Mouse (Mus musculus): ENCODE results near the gene Gm5244. TPM values are rescaled to one million over a fixed set of nuclear protein-coding genes. Genes with fewer than 3 reads are reported as not detected.

The Gm5244 gene
- polyA plus RNA-seq, 1 experiment from 2014 or later = not detected

DNA sequence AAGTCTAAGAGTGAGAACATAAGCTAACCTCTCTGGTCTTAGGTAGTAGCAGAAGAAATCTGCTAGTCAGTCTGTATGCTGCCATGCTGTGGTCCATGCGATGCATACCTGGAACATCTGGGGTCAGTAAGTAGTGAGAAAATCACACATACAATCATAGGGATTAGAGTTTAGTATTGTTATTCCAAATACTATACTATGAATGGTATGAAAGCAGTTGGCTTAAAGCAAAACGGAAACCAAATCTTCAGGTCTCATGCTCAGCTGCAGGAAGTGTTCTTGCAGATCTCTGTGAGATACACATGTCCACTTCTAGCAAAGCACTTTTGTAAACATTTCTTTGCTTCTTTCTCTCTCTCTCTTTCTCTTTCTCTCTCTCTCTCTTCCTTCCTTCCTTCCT is 40.3 kb upstream of the Gm5244 start:
- 64% methylated on average over 2 of the region's 2 CpGs for WGBS (ENCODE audit: insufficient replicate concordance)
- H3K9me3 ChIP-seq (replicated peaks; ENCODE audit: control insufficient read depth, low read length) = no peaks in the 10 kb centered on the region

DNA sequence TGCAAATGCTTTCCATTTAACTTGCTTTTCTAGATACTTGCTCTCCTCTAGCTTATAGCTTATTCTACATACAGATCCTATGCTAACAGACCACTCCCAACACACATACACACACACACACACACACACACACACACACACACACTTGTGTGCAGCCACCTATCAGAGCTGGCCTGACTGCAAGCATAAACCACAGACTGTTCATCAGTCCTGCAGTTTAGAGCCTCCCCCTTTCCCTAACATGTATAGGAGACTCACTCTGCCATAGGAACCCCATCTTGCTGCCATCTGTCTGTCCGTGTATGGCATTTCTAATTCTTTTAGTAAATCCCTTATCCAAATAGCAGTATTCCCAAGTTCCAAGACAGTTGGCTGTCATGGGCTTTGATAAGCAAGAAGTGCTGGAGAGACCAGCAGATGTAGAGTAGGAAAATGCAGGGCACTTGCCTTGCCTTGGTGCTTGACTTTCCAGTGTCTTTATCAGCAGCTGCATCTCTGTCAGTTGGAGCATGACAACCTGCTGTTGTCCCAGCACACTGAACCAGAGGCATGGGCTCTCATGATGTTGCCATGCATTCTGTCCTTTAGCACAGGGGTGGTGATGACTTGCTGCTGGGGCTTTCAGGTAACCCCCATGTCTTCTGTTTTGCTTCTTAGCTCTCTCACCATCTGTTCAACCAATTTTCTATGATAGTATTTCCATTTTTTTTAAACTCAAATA is 33.7 kb upstream of the Gm5244 start:
- WGBS (ENCODE audit: insufficient replicate concordance) = 63% methylated on average over 1 of the region's 1 CpGs
- Histone ChIP-seq H3K4me1 (ENCODE audit: control insufficient read depth, insufficient read depth, low read length) (no peaks in the 10 kb centered on the region), H3K36me3 (ENCODE audit: control insufficient read depth, insufficient read depth, low read length) (no peaks in the 10 kb centered on the region), H3K9ac (ENCODE audit: low read depth, low read length) (no peak overlapping the region), H3K9me3 (replicated peaks; ENCODE audit: control insufficient read depth, low read length) (no peaks in the 10 kb centered on the region), H3K27me3 (ENCODE audit: control insufficient read depth, insufficient read depth, low read length) (no peaks in the 10 kb centered on the region), H3K27ac (ENCODE audit: low read depth, low read length) (no peak overlapping the region), H3K4me3 (ENCODE audit: low read depth, low read length) (no peak overlapping the region), H3K4me2 (no peak overlapping the region)
- ATAC-seq (replicated peaks; ENCODE audit: insufficient number of reproducible peaks, low FRiP score, low TSS enrichment) = no peak

More for the DNA sequence above, 40.3 kb upstream of the Gm5244 start:
- Histone ChIP-seq H3K27ac (ENCODE audit: low read depth, low read length) (no peak overlapping the region), H3K4me1 (ENCODE audit: control insufficient read depth, insufficient read depth, low read length) (no peaks in the 10 kb centered on the region), H3K27me3 (ENCODE audit: control insufficient read depth, insufficient read depth, low read length) (no peaks in the 10 kb centered on the region), H3K4me2 (no peak overlapping the region), H3K4me3 (ENCODE audit: low read depth, low read length) (no peak overlapping the region), H3K36me3 (ENCODE audit: control insufficient read depth, insufficient read depth, low read length) (no peaks in the 10 kb centered on the region), H3K9ac (ENCODE audit: low read depth, low read length) (no peak overlapping the region)
- no peak for ATAC-seq (replicated peaks; ENCODE audit: insufficient number of reproducible peaks, low FRiP score, low TSS enrichment)

DNA sequence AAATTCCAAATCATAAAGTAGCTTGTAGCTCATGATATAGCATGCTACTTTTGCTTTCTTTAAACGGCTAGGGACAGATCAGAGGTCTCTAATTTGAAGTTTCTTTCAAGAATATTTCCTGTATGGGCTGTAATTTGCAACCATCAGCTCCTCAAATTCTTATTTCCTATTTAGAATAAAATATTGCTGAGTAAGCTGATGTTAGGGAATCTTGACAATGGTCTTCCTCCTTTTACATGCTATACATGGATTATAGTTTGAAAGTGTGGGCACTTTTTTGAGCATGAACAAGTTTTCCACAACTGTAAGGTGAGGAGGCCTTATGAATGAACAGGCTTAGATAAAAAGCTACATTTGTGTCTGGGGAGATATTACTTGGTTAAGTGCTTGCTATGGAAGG is 32.6 kb upstream of the Gm5244 start:
- WGBS (ENCODE audit: insufficient replicate concordance) = 70% methylated on average over 1 of the region's 1 CpGs

DNA sequence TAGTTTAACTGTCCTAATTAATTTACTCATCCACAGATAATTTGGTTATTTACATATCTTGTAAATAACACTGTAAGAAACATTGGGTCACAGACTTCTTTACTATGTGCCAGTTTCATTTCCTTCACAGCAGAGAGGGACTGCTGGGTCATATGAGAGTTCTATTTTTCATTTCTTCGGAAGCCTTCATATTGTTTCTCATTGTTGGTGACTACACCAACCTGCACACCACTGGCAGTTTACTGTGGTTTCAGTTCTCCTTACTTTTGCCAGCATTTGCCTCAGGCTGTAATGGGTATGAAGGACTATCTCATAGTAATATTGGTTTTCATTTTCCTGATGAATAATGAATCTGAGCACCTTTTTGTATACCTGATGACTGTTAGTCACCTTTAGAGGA is 28.0 kb upstream of the Gm5244 start:
- Histone ChIP-seq H3K27ac (ENCODE audit: low read depth, low read length) (no peak overlapping the region), H3K4me1 (ENCODE audit: control insufficient read depth, insufficient read depth, low read length) (no peaks in the 10 kb centered on the region), H3K4me2 (no peak overlapping the region), H3K27me3 (ENCODE audit: control insufficient read depth, insufficient read depth, low read length) (no peaks in the 10 kb centered on the region), H3K36me3 (ENCODE audit: control insufficient read depth, insufficient read depth, low read length) (no peaks in the 10 kb centered on the region), H3K4me3 (ENCODE audit: low read depth, low read length) (no peak overlapping the region), H3K9ac (ENCODE audit: low read depth, low read length) (no peak overlapping the region), H3K9me3 (replicated peaks; ENCODE audit: control insufficient read depth, low read length) (no peaks in the 10 kb centered on the region)
- no peak for ATAC-seq (replicated peaks; ENCODE audit: insufficient number of reproducible peaks, low FRiP score, low TSS enrichment)
- 79% methylated on average over 1 of the region's 1 CpGs for WGBS (ENCODE audit: insufficient replicate concordance)

More for the DNA sequence above, 32.6 kb upstream of the Gm5244 start:
- H3K36me3 ChIP-seq (ENCODE audit: control insufficient read depth, insufficient read depth, low read length) = no peaks in the 10 kb centered on the region
- H3K9me3 ChIP-seq (replicated peaks; ENCODE audit: control insufficient read depth, low read length) = no peaks in the 10 kb centered on the region
- ATAC-seq (replicated peaks; ENCODE audit: insufficient number of reproducible peaks, low FRiP score, low TSS enrichment) = no peak
- no peak overlapping the region for H3K9ac ChIP-seq (ENCODE audit: low read depth, low read length)
- H3K4me1 ChIP-seq (ENCODE audit: control insufficient read depth, insufficient read depth, low read length) = no peaks in the 10 kb centered on the region
- no peak overlapping the region for H3K4me2 ChIP-seq
- no peak overlapping the region for H3K27ac ChIP-seq (ENCODE audit: low read depth, low read length)
- H3K4me3 ChIP-seq (ENCODE audit: low read depth, low read length) = no peak overlapping the region
- no peaks in the 10 kb centered on the region for H3K27me3 ChIP-seq (ENCODE audit: control insufficient read depth, insufficient read depth, low read length)

DNA sequence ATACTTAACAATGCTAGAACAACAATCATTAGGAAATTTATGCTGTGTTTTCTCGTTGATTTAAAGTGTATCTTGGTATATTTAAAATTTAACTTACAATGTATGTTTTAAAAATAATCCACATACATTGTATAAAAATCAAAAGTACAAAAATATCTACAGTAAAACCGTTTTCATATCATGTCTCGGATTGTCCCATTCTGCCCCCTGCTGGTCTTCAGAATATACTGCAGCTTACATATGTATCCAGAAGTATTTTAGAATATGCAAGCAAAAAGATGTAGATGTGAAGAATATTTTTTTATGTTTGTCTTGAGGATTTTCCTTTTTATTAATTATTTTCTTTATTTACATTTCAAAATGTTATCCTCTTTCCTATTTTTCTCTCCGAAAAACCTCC is 26.1 kb upstream of the Gm5244 start:
- H3K27me3 ChIP-seq (ENCODE audit: control insufficient read depth, insufficient read depth, low read length) = no peaks in the 10 kb centered on the region
- H3K36me3 ChIP-seq (ENCODE audit: control insufficient read depth, insufficient read depth, low read length) = no peaks in the 10 kb centered on the region
- whole genome bisulfite sequencing (ENCODE audit: insufficient replicate concordance) = 30% methylated on average over 4 of the region's 4 CpGs
- ATAC-seq (replicated peaks; ENCODE audit: insufficient number of reproducible peaks, low FRiP score, low TSS enrichment) = no peak
- no peak overlapping the region for H3K27ac ChIP-seq (ENCODE audit: low read depth, low read length)
- no peaks in the 10 kb centered on the region for H3K4me1 ChIP-seq (ENCODE audit: control insufficient read depth, insufficient read depth, low read length)
- no peaks in the 10 kb centered on the region for H3K9me3 ChIP-seq (replicated peaks; ENCODE audit: control insufficient read depth, low read length)
- H3K9ac ChIP-seq (ENCODE audit: low read depth, low read length) = no peak overlapping the region
- no peak overlapping the region for H3K4me3 ChIP-seq (ENCODE audit: low read depth, low read length)
- no peak overlapping the region for H3K4me2 ChIP-seq

DNA sequence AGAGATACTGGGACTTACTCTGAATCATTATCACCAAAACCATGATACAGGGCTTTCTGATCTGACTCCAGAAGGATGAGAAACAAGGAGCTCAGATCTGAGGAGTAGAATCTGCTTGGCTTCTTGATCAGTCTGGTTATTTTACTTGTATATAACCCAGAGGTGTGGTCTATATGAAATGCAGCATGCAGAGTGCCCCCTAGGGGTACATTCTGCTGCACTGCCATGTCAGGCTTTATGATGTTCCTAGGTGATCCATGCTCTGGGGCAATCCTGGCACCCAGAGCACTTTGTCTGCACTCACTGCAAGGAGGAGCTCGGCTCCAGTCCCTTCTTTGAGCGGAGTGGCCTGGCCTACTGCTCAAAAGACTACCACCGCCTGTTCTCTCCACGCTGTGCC is 21.9 kb upstream of the Gm5244 start:
- 62% methylated on average over 4 of the region's 4 CpGs for WGBS (ENCODE audit: insufficient replicate concordance)
- no peaks in the 10 kb centered on the region for H3K4me1 ChIP-seq (ENCODE audit: control insufficient read depth, insufficient read depth, low read length)
- H3K27ac ChIP-seq (ENCODE audit: low read depth, low read length) = no peak overlapping the region
- no peak overlapping the region for H3K9ac ChIP-seq (ENCODE audit: low read depth, low read length)
- H3K4me3 ChIP-seq (ENCODE audit: low read depth, low read length) = no peak overlapping the region
- no peaks in the 10 kb centered on the region for H3K36me3 ChIP-seq (ENCODE audit: control insufficient read depth, insufficient read depth, low read length)
- no peaks in the 10 kb centered on the region for H3K27me3 ChIP-seq (ENCODE audit: control insufficient read depth, insufficient read depth, low read length)
- ATAC-seq (replicated peaks; ENCODE audit: insufficient number of reproducible peaks, low FRiP score, low TSS enrichment) = no peak
- no peaks in the 10 kb centered on the region for H3K9me3 ChIP-seq (replicated peaks; ENCODE audit: control insufficient read depth, low read length)
- no peak overlapping the region for H3K4me2 ChIP-seq

DNA sequence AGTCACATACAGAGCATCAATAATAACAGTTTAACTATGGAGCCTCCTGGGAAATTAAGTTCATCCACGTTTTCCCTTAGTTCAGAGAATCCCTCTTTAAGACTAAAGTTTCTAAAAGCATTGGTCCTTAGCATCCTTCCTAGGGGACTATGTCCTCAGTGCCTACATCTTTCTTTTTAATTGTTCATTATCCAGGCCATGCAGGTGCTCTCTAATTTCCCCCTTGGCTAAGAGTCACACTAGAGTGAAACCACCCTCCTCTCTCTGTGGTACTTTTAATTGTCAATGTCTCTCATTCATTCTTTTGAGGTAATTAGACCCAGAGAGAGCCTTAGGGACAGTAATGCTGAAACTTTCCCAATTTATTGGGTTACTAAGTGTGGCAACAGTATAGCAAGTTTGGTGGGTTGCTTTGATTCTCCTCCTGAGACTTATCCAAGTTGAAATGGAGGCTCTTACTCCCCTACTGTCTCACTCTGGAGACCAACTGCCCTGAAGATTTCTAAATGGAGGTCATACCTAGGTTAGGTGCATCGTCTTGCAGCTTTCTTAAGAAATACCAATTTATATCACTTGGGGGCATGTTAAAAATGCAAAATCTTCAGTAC is 15.6 kb upstream of the Gm5244 start:
- Histone ChIP-seq H3K4me1 (ENCODE audit: control insufficient read depth, insufficient read depth, low read length) (no peaks in the 10 kb centered on the region), H3K9me3 (replicated peaks; ENCODE audit: control insufficient read depth, low read length) (no peaks in the 10 kb centered on the region), H3K9ac (ENCODE audit: low read depth, low read length) (no peak overlapping the region), H3K4me3 (ENCODE audit: low read depth, low read length) (no peak overlapping the region), H3K4me2 (no peak overlapping the region), H3K27me3 (ENCODE audit: control insufficient read depth, insufficient read depth, low read length) (no peaks in the 10 kb centered on the region), H3K27ac (ENCODE audit: low read depth, low read length) (no peak overlapping the region), H3K36me3 (ENCODE audit: control insufficient read depth, insufficient read depth, low read length) (no peaks in the 10 kb centered on the region)
- ATAC-seq (replicated peaks; ENCODE audit: insufficient number of reproducible peaks, low FRiP score, low TSS enrichment) = no peak
- 59% methylated on average over 2 of the region's 2 CpGs for WGBS (ENCODE audit: insufficient replicate concordance)

DNA sequence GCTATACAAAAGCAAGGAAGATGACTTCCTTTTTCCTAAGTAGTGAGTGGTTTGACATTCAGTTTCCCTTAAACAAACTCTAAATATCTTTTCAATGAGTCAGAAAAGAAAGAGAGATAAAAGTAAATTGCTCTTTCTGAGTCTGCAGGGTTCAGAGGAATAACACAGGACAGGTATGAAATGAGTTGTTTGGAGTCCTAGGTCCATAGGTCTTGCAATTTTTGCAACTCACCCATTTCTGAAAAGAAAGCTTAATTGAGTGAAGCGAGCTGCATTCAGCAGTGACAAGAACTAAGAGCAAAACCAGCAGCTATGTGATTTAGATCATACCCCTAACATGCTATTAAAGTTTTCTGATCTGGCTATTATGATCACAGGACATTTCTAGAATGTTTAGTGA is 14.9 kb upstream of the Gm5244 start:
- Histone ChIP-seq H3K9ac (ENCODE audit: low read depth, low read length) (no peak overlapping the region), H3K27me3 (ENCODE audit: control insufficient read depth, insufficient read depth, low read length) (no peaks in the 10 kb centered on the region), H3K9me3 (replicated peaks; ENCODE audit: control insufficient read depth, low read length) (no peaks in the 10 kb centered on the region), H3K4me2 (no peak overlapping the region), H3K27ac (ENCODE audit: low read depth, low read length) (no peak overlapping the region), H3K4me1 (ENCODE audit: control insufficient read depth, insufficient read depth, low read length) (no peaks in the 10 kb centered on the region), H3K4me3 (ENCODE audit: low read depth, low read length) (no peak overlapping the region), H3K36me3 (ENCODE audit: control insufficient read depth, insufficient read depth, low read length) (no peaks in the 10 kb centered on the region)
- ATAC-seq (replicated peaks; ENCODE audit: insufficient number of reproducible peaks, low FRiP score, low TSS enrichment) = no peak
- WGBS (ENCODE audit: insufficient replicate concordance) = 82% methylated on average over 1 of the region's 1 CpGs

DNA sequence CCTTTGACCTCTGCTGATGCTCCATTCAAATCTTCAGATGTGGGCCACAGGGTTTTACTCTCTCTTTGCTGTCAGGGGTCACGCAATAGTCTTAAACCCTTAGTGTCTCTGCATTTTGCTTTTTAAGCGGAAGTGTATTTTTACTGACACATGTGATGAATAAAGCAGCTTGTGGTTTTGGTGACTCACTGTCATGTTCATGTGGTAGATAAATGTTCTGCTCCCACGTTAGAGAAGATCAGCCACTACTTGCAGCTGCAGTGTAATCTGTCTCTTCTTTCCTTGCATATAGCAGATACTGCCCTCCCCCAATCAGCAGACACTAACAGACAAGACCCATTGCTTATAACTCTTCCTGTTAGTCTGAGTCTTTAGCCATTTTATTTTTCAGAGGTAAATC is 12.9 kb upstream of the Gm5244 start:
- no peak overlapping the region for H3K9ac ChIP-seq (ENCODE audit: low read depth, low read length)
- no peak overlapping the region for H3K4me3 ChIP-seq (ENCODE audit: low read depth, low read length)
- no peaks in the 10 kb centered on the region for H3K4me1 ChIP-seq (ENCODE audit: control insufficient read depth, insufficient read depth, low read length)
- H3K27me3 ChIP-seq (ENCODE audit: control insufficient read depth, insufficient read depth, low read length) = no peaks in the 10 kb centered on the region
- no peaks in the 10 kb centered on the region for H3K36me3 ChIP-seq (ENCODE audit: control insufficient read depth, insufficient read depth, low read length)
- 69% methylated on average over 3 of the region's 3 CpGs for WGBS (ENCODE audit: insufficient replicate concordance)
- ATAC-seq (replicated peaks; ENCODE audit: insufficient number of reproducible peaks, low FRiP score, low TSS enrichment) = no peak
- H3K27ac ChIP-seq (ENCODE audit: low read depth, low read length) = no peak overlapping the region
- no peak overlapping the region for H3K4me2 ChIP-seq
- no peaks in the 10 kb centered on the region for H3K9me3 ChIP-seq (replicated peaks; ENCODE audit: control insufficient read depth, low read length)
